Mouse (Mus musculus): ENCODE measurements around the gene Cttnbp2nl.

- no peak for TF ChIP-seq CTCF (IDR thresholded peaks at IDR 0.05 in 2 of 3, conservative IDR thresholded peaks at IDR 0.05 in 1 of 3; ENCODE audit: control insufficient read depth in 1 of 3, insufficient read depth in 1 of 3, low read depth in 2 of 3, low read length in 3 of 3, poor library complexity in 1 of 3, severe bottlenecking in 1 of 3)
- TF ChIP-seq MEF2A (IDR thresholded peaks at IDR 0.05; ENCODE audit: extremely low read depth, insufficient replicate concordance, low read depth, low read length, poor library complexity, severe bottlenecking), result no peak
- no peak for TF ChIP-seq ZNF384 (IDR thresholded peaks at IDR 0.05; ENCODE audit: low read depth, low read length)
- no peak for TF ChIP-seq BHLHE40 (IDR thresholded peaks at IDR 0.05; ENCODE audit: borderline replicate concordance, low read depth, low read length)
- TF ChIP-seq POLR2A (IDR thresholded peaks at IDR 0.05; ENCODE audit: control insufficient read depth in 1 of 2, insufficient read depth in 1 of 2, low read depth in 1 of 2, low read length in 2 of 2, poor library complexity in 1 of 2), result no peak
- TF ChIP-seq MAX (IDR thresholded peaks at IDR 0.05; ENCODE audit: low read length), result no peak
- TF ChIP-seq MYC (IDR thresholded peaks at IDR 0.05; ENCODE audit: low read depth, low read length), result no peak
- TF ChIP-seq NRF1 (IDR thresholded peaks at IDR 0.05; ENCODE audit: insufficient read depth, low read depth, low read length, poor library complexity, severe bottlenecking), result no peak
- TF ChIP-seq CHD1 (IDR thresholded peaks at IDR 0.05; ENCODE audit: low read depth, low read length), result no peak
- TF ChIP-seq GATA1 (IDR thresholded peaks at IDR 0.05; ENCODE audit: low read depth, low read length), result no peak
Measured at GRCm38 (mm10) chr3:105099526-105100269, 46.8 kb upstream of the Cttnbp2nl start.
